Mouse (Mus musculus): ENCODE results near the gene 4930502E18Rik. TPM values are rescaled to one million over a fixed set of nuclear protein-coding genes. Genes with fewer than 3 reads are reported as not detected.
"Not testable (repeated sequence)": the region's sequence is repeated elsewhere in the genome, so short reads cannot be mapped to it uniquely, and the experiment has no call there.

The 4930502E18Rik gene
- polyA plus RNA-seq (2012; ENCODE audit: insufficient read depth, insufficient read length, missing spikeins), result not detected in 2 replicates

GRCm38 (mm10) chrX:53724596-53724995 is at the start of gene 4930502E18Rik:
Gene 4930502E18Rik, plus strand, starts transcription at chrX:53724826.
- no peaks in the 10 kb centered on the region for H3K4me1 ChIP-seq (ENCODE audit: control insufficient read depth, insufficient read depth, insufficient read length, low read length)
- H3K27ac ChIP-seq (replicated peaks; ENCODE audit: low read depth, low read length), result no peak within 1 kb of the TSS
- no peak within 1 kb of the TSS for H3K4me3 ChIP-seq (ENCODE audit: insufficient read depth, low read depth, low read length)

DNA sequence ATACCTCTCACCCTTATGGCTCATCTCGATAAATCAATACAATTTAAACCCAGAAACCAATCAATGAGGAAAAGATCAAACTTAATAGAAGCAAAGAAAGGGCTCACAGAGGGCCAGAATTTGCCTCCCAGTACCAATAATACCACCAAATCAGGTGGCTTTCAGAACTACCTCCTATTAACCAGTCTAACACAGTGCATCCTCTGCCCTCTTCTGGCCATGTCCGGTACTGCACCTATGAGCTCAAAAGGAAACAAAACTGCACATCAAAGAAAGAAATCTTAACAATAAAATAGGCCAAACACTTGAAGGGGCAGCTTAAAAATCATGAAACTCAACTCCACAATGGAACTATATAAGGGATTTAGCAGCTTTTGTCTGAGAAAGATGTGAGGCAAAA is 47.7 kb upstream of the 4930502E18Rik start:
- not testable (repeated sequence) for H3K4me1 ChIP-seq (ENCODE audit: control insufficient read depth, insufficient read depth, insufficient read length, low read length); H3K4me3 ChIP-seq (ENCODE audit: insufficient read depth, low read depth, low read length); H3K27ac ChIP-seq (replicated peaks; ENCODE audit: low read depth, low read length)

DNA sequence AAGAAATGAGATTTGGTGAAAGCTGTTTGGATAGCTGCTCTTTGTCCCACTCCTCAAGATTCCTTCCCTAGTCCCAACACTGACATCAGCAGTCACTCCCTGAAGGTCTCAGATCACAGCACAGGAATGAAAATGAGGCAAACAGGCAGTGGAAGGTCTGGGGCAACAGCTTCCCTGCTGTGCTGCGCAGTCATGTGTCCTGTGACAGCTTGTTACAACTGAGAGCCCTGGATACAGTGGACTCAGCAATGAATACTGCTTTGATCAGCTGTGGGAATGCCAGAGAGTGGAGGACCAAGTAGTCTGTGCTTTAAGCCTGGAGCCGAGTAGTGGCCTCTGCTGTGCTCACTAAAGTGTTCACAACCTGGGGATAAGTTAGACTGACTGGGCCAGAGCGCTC is 42.0 kb upstream of the 4930502E18Rik start:
- not testable (repeated sequence) for H3K4me1 ChIP-seq (ENCODE audit: control insufficient read depth, insufficient read depth, insufficient read length, low read length); H3K27ac ChIP-seq (replicated peaks; ENCODE audit: low read depth, low read length); H3K4me3 ChIP-seq (ENCODE audit: insufficient read depth, low read depth, low read length)

GRCm38 (mm10) chrX:53684676-53685075 is 40.0 kb upstream of the 4930502E18Rik start:
- H3K4me1 ChIP-seq (ENCODE audit: control insufficient read depth, insufficient read depth, insufficient read length, low read length); H3K27ac ChIP-seq (replicated peaks; ENCODE audit: low read depth, low read length); H3K4me3 ChIP-seq (ENCODE audit: insufficient read depth, low read depth, low read length): not testable (repeated sequence)

DNA sequence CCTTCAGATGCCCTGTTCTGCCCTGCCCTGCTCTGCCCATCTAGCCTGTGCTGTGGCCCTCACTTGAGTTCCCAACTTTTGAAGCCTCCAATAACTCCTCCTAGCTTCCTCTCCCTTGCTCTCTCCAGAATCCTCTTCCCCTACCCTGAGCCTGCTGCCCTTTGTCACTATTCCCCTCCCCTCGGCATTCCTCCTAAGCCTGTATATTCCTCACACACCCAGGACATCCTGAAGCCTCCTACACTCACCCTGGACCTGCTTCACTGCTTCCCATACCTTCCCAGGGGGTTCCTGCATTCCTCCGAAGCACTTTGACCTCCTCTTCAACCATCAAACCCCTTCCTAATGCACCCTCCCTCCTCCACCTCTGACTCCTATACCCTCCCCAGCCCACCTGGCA is 32.6 kb upstream of the 4930502E18Rik start:
- H3K27ac ChIP-seq (replicated peaks; ENCODE audit: low read depth, low read length), result no peak overlapping the region
- H3K4me3 ChIP-seq (ENCODE audit: insufficient read depth, low read depth, low read length), result no peak overlapping the region
- no peaks in the 10 kb centered on the region for H3K4me1 ChIP-seq (ENCODE audit: control insufficient read depth, insufficient read depth, insufficient read length, low read length)

- Histone ChIP-seq H3K4me3 (ENCODE audit: insufficient read depth, low read depth, low read length) (no peak overlapping the region), H3K27ac (replicated peaks; ENCODE audit: low read depth, low read length) (no peak overlapping the region), H3K4me1 (ENCODE audit: control insufficient read depth, insufficient read depth, insufficient read length, low read length) (no peaks in the 10 kb centered on the region)
These were observed 31.5 kb upstream of the 4930502E18Rik start for GRCm38 (mm10) chrX:53693141-53693540.

DNA sequence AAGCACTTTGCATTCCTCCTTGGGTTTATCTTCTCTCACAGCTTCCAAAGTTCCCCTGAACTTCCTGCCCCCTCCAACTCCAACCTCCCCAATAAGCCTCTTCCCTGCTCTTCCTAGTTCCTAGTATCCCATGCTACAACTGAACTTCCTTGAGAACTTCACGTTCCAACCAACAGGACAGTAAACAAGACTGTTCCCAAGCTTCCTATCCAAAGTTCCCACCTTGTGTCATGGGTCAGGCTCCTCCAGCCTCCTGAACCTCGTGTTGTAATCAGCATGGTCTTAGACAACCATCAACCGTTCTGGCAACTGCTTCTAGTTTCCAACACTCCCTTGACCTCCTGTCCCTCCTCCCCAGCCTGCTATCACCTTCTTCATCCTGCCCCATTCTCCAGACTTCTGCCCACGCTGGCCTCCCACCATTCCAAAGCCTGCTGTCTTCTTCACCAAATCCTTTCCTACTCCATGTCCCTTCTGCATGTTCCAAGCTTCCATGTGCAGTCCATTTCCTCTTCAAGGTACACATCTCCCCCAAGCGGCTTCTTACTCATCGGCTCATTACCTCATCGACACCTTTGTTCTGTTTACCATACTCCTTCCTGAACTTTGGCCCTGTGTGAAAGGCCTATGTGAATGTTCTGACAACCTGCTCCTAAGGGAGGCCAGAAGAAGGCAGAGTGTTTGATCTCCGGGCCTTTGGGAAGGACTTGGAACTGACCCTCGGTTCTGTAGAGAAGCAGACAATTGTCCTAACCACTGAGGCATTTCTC is 30.4 kb upstream of the 4930502E18Rik start:
- Histone ChIP-seq H3K4me3 (ENCODE audit: insufficient read depth, low read depth, low read length) (no peak overlapping the region), H3K27ac (replicated peaks; ENCODE audit: low read depth, low read length) (no peak overlapping the region), H3K4me1 (ENCODE audit: control insufficient read depth, insufficient read depth, insufficient read length, low read length) (no peaks in the 10 kb centered on the region)

DNA sequence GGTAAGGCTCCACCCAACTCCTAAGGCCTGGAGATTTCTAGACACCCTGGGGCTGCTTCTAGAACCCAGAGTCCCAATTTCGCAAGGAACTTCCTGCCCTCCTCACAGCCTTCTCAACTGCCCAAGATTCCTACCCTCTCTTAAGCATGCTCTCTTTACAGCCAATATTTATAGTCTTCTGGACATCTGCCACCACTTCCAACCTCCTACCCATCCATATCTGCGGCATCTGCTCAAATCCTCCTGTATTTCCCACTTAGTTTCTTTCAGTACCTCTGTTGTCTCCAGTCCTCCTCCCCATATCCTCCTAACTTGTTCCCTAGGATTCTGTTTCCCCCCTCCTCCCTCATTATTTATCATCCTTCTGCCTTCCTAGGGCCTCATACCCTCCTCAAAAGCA is 25.4 kb upstream of the 4930502E18Rik start:
- Histone ChIP-seq H3K4me3 (ENCODE audit: insufficient read depth, low read depth, low read length) (no peak overlapping the region), H3K27ac (replicated peaks; ENCODE audit: low read depth, low read length) (no peak overlapping the region), H3K4me1 (ENCODE audit: control insufficient read depth, insufficient read depth, insufficient read length, low read length) (no peaks in the 10 kb centered on the region)

DNA sequence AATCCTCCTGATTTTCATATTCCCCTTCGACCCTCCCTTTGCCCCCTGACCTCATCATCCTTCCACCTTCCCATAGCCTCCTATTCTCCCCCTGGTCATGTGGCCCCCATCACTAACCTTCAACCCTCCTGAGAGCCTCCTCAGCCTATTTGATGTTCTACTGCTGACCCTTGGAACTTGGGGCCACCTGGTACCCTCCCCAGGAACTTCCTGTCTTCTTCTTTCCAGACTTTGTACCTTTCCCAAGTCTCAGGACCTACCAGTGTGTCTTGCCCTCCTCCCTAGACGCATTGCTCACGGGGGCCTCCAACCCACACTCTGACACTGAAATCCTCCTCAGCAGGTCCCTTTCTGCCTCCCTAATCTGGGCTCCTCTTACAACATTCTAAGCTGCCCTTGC is 22.0 kb upstream of the 4930502E18Rik start:
- Histone ChIP-seq H3K4me3 (ENCODE audit: insufficient read depth, low read depth, low read length) (no peak overlapping the region), H3K4me1 (ENCODE audit: control insufficient read depth, insufficient read depth, insufficient read length, low read length) (no peaks in the 10 kb centered on the region), H3K27ac (replicated peaks; ENCODE audit: low read depth, low read length) (no peak overlapping the region)

DNA sequence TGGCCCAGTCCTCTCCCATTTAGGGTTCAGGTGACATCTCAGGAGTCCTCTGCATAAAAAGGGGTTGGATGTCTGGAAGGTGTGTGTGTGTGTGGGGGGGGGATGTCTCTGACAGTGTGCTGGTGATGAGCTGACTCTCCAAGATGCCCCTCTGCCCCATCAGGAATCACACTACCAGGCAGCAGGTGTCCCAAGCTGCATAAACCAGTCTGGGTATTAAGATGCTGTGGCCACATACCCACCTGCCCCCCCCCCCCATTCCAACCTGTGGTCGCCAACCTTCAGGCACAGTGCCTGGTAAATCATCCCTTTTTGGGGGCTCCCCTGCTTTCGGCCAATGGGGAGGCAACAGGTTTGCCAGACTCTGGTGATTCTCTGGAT is 8.7 kb upstream of the 4930502E18Rik start:
- H3K4me1 ChIP-seq (ENCODE audit: control insufficient read depth, insufficient read depth, insufficient read length, low read length), result no peaks in the 10 kb centered on the region
- no peak overlapping the region; the same call in 1 of the 2 replicates for H3K4me3 ChIP-seq (ENCODE audit: insufficient read depth, low read depth, low read length)
- no peak overlapping the region for H3K27ac ChIP-seq (replicated peaks; ENCODE audit: low read depth, low read length)

DNA sequence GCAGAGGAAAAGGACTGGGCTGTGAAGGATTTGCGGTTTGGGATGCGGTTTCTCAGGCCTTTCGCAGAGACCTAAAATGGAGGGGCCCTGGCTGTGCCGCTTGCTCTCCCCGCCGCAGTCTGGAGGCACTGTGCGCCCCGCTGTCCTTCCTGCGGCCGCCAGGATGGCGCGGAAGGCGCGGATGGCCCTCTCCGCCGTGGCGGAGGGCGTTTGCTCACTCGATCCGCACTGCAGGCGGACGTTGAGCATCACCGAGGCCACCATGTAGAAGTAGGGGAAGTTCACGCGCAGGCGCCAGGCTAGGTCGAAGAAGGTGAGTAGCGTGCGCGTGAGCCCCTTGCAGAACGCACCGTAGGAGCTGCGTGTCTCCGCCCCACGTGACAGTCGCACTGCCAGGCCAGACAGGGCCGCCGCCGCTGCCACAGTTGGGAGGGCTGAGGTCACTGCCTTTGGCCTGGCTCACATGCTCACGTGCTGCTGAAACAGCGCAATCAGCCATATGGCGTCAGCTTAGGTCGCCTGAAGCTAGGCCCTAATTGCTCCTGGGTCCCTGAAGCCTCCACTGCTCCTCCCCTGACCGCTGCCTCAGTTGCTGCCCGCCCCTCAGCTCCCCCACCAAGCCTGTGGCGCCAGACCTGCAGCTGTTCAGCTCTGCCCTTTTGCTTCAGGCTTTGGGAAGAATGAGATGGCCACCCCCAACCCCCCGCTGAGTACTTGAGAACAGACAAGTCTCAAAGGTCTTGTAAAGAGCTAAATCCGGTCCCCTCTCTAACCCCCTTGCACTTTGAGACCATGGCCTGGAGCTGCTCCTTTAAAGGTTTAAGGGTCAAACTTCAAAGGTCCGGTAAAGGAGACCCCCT is 8.1 kb upstream of the 4930502E18Rik start:
- Histone ChIP-seq H3K4me1 (ENCODE audit: control insufficient read depth, insufficient read depth, insufficient read length, low read length) (no peaks in the 10 kb centered on the region), H3K4me3 (ENCODE audit: insufficient read depth, low read depth, low read length) (peak overlapping the region; percentile 46), H3K27ac (replicated peaks; ENCODE audit: low read depth, low read length) (no peak overlapping the region)

DNA sequence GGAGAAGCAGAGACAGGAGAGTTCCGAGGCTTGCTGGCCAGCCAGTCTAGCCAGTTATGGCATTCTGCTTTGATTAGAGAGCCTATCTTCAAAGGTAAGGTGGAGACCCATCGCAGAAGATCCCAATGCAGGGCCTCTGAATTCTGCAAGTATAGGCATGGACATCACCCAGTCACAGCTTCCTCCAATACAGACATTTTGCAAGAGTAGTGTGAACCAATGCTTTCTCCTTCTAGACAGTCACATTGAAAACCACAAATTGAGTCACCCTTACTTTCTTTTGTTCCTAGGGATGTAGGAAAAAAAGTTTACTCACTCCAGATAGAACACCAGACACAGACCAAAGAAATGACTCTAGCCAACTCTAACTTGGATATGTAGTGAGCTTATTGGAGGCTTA is 4.3 kb downstream of the 4930502E18Rik start:
- H3K4me1 ChIP-seq (ENCODE audit: control insufficient read depth, insufficient read depth, insufficient read length, low read length), result no peaks in the 10 kb centered on the region
- H3K4me3 ChIP-seq (ENCODE audit: insufficient read depth, low read depth, low read length), result no peak overlapping the region
- no peak overlapping the region for H3K27ac ChIP-seq (replicated peaks; ENCODE audit: low read depth, low read length)

- H3K27ac ChIP-seq (replicated peaks; ENCODE audit: low read depth, low read length), result no peak overlapping the region
- H3K4me3 ChIP-seq (ENCODE audit: insufficient read depth, low read depth, low read length), result no peak overlapping the region
- H3K4me1 ChIP-seq (ENCODE audit: control insufficient read depth, insufficient read depth, insufficient read length, low read length), result no peaks in the 10 kb centered on the region
These were observed 28.2 kb downstream of the 4930502E18Rik start for GRCm38 (mm10) chrX:53752851-53753250.

- no peak within 1 kb of the TSS for H3K4me3 ChIP-seq (ENCODE audit: insufficient read depth, low read depth, low read length)
- no peaks in the 10 kb centered on the region for H3K4me1 ChIP-seq (ENCODE audit: control insufficient read depth, insufficient read depth, insufficient read length, low read length)
- no peak within 1 kb of the TSS for H3K27ac ChIP-seq (replicated peaks; ENCODE audit: low read depth, low read length)
These were observed 33.1 kb downstream of the 4930502E18Rik start, which contains the start of gene 1700013H16Rik for GRCm38 (mm10) chrX:53757736-53758135. Gene 1700013H16Rik, minus strand, starts transcription at chrX:53757831.

- Histone ChIP-seq H3K4me1 (ENCODE audit: control insufficient read depth, insufficient read depth, insufficient read length, low read length) (no peaks in the 10 kb centered on the region), H3K4me3 (ENCODE audit: insufficient read depth, low read depth, low read length) (no peak within 1 kb of the TSS), H3K27ac (replicated peaks; ENCODE audit: low read depth, low read length) (no peak within 1 kb of the TSS)
These were observed 51.6 kb downstream of the 4930502E18Rik start, which contains the start of gene Zfp36l3 for GRCm38 (mm10) chrX:53776276-53776675. Gene Zfp36l3, minus strand, starts transcription at chrX:53776394.

Measured in brown adipose tissue, adult 24 weeks (tissue).